Mouse (Mus musculus): ENCODE measurements around the gene Wdr49. TPM values are rescaled to one million over a fixed set of nuclear protein-coding genes. Genes with fewer than 3 reads are reported as not detected.

Gene Wdr49
- polyA plus RNA-seq (2014; fragmentation: Nextera tagmentation; extraction: Ambion mirVana) = not detected in 2 replicates

- no peak within 1 kb of the TSS for H3K27ac ChIP-seq (replicated peaks in 1 of 2; ENCODE audit: control insufficient read depth in 1 of 2, insufficient read depth in 1 of 2, low read depth in 2 of 2, low read length in 2 of 2)
- H3K4me3 ChIP-seq (ENCODE audit: control insufficient read depth in 1 of 2, insufficient read depth in 1 of 2, low read depth in 1 of 2, low read length in 2 of 2) = no peak within 1 kb of the TSS
- WGBS = 64% methylated on average over 2 of the region's 2 CpGs
- H3K9ac ChIP-seq (ENCODE audit: low read length) = no peak within 1 kb of the TSS
- no peaks in the 10 kb centered on the region for H3K9me3 ChIP-seq (ENCODE audit: control insufficient read depth, low read length)
- no peaks in the 10 kb centered on the region for H3K27me3 ChIP-seq (ENCODE audit: control insufficient read depth, insufficient read depth, low read length)
- H3K4me2 ChIP-seq (ENCODE audit: low read length) = no peak within 1 kb of the TSS
- H3K36me3 ChIP-seq (ENCODE audit: control insufficient read depth, insufficient read depth, low read length) = no peaks in the 10 kb centered on the region
- H3K4me1 ChIP-seq (ENCODE audit: control insufficient read depth in 2 of 2, insufficient read depth in 2 of 2, low read length in 2 of 2) = no peaks in the 10 kb centered on the region
- no peak for ATAC-seq (ENCODE audit: insufficient number of reproducible peaks, insufficient read depth, low FRiP score, low read depth)
Observed at GRCm38 (mm10) chr3:75482056-75482455, at the start of gene Wdr49. Gene Wdr49, minus strand, starts transcription at chr3:75482156.

GRCm38 (mm10) chr3:75531074-75531473 is 49.1 kb upstream of the Wdr49 start:
- no peak for ATAC-seq (ENCODE audit: insufficient number of reproducible peaks, insufficient read depth, low FRiP score, low read depth)
- no peak overlapping the region for H3K4me3 ChIP-seq (ENCODE audit: control insufficient read depth in 1 of 2, insufficient read depth in 1 of 2, low read depth in 1 of 2, low read length in 2 of 2)
- no peaks in the 10 kb centered on the region for H3K4me1 ChIP-seq (ENCODE audit: control insufficient read depth in 2 of 2, insufficient read depth in 2 of 2, low read length in 2 of 2)
- WGBS = 86% methylated on average over 3 of the region's 3 CpGs
- H3K9me3 ChIP-seq (ENCODE audit: control insufficient read depth, low read length) = no peaks in the 10 kb centered on the region
- peaks cover 22% of the 10 kb centered on the region for H3K36me3 ChIP-seq (ENCODE audit: control insufficient read depth, insufficient read depth, low read length)
- no peak overlapping the region for H3K27ac ChIP-seq (replicated peaks in 1 of 2; ENCODE audit: control insufficient read depth in 1 of 2, insufficient read depth in 1 of 2, low read depth in 2 of 2, low read length in 2 of 2)
- H3K9ac ChIP-seq (ENCODE audit: low read length) = no peak overlapping the region
- no peaks in the 10 kb centered on the region for H3K27me3 ChIP-seq (ENCODE audit: control insufficient read depth, insufficient read depth, low read length)
- H3K4me2 ChIP-seq (ENCODE audit: low read length) = no peak overlapping the region

GRCm38 (mm10) chr3:75522527-75522926 is 40.6 kb upstream of the Wdr49 start:
- no peak for ATAC-seq (ENCODE audit: insufficient number of reproducible peaks, insufficient read depth, low FRiP score, low read depth)
- 63% methylated on average over 1 of the region's 1 CpGs for WGBS
- no peak overlapping the region for H3K27ac ChIP-seq (replicated peaks in 1 of 2; ENCODE audit: control insufficient read depth in 1 of 2, insufficient read depth in 1 of 2, low read depth in 2 of 2, low read length in 2 of 2)

GRCm38 (mm10) chr3:75521314-75521713 is 39.4 kb upstream of the Wdr49 start:
- peaks cover 51% of the 10 kb centered on the region for H3K36me3 ChIP-seq (ENCODE audit: control insufficient read depth, insufficient read depth, low read length)

More at GRCm38 (mm10) chr3:75522527-75522926, 40.6 kb upstream of the Wdr49 start:
- no peaks in the 10 kb centered on the region for H3K27me3 ChIP-seq (ENCODE audit: control insufficient read depth, insufficient read depth, low read length)
- no peak overlapping the region for H3K9ac ChIP-seq (ENCODE audit: low read length)
- 0 out of 4 replicates have a peak, but pooled peaks cover 0 to 5% of the 10 kb centered on the region in 2 experiments for H3K4me1 ChIP-seq (ENCODE audit: control insufficient read depth in 2 of 2, insufficient read depth in 2 of 2, low read length in 2 of 2)
- H3K4me3 ChIP-seq (ENCODE audit: control insufficient read depth in 1 of 2, insufficient read depth in 1 of 2, low read depth in 1 of 2, low read length in 2 of 2) = no peak overlapping the region
- peaks cover 63% of the 10 kb centered on the region for H3K36me3 ChIP-seq (ENCODE audit: control insufficient read depth, insufficient read depth, low read length)
- no peaks in the 10 kb centered on the region for H3K9me3 ChIP-seq (ENCODE audit: control insufficient read depth, low read length)
- no peak overlapping the region for H3K4me2 ChIP-seq (ENCODE audit: low read length)

GRCm38 (mm10) chr3:75517631-75518250 is 35.8 kb upstream of the Wdr49 start:
- H3K36me3 ChIP-seq (ENCODE audit: control insufficient read depth, insufficient read depth, low read length) = peaks cover 37% of the 10 kb centered on the region
- no peak overlapping the region for H3K27ac ChIP-seq (replicated peaks in 1 of 2; ENCODE audit: control insufficient read depth in 1 of 2, insufficient read depth in 1 of 2, low read depth in 2 of 2, low read length in 2 of 2)
- 72% methylated on average over 7 of the region's 7 CpGs for WGBS
- no peak overlapping the region for H3K9ac ChIP-seq (ENCODE audit: low read length)
- H3K4me1 ChIP-seq (ENCODE audit: control insufficient read depth in 2 of 2, insufficient read depth in 2 of 2, low read length in 2 of 2) = 0 out of 4 replicates have a peak, but pooled peaks cover 0 to 1% of the 10 kb centered on the region in 2 experiments
- no peaks in the 10 kb centered on the region for H3K27me3 ChIP-seq (ENCODE audit: control insufficient read depth, insufficient read depth, low read length)
- H3K4me2 ChIP-seq (ENCODE audit: low read length) = no peak overlapping the region
- H3K9me3 ChIP-seq (ENCODE audit: control insufficient read depth, low read length) = no peaks in the 10 kb centered on the region
- H3K4me3 ChIP-seq (ENCODE audit: control insufficient read depth in 1 of 2, insufficient read depth in 1 of 2, low read depth in 1 of 2, low read length in 2 of 2) = no peak overlapping the region
- no peak for ATAC-seq (ENCODE audit: insufficient number of reproducible peaks, insufficient read depth, low FRiP score, low read depth)

More at GRCm38 (mm10) chr3:75521314-75521713, 39.4 kb upstream of the Wdr49 start:
- H3K9ac ChIP-seq (ENCODE audit: low read length) = no peak overlapping the region
- H3K27ac ChIP-seq (replicated peaks in 1 of 2; ENCODE audit: control insufficient read depth in 1 of 2, insufficient read depth in 1 of 2, low read depth in 2 of 2, low read length in 2 of 2) = no peak overlapping the region
- H3K4me3 ChIP-seq (ENCODE audit: control insufficient read depth in 1 of 2, insufficient read depth in 1 of 2, low read depth in 1 of 2, low read length in 2 of 2) = no peak overlapping the region
- 85% methylated on average over 2 of the region's 2 CpGs for WGBS
- H3K27me3 ChIP-seq (ENCODE audit: control insufficient read depth, insufficient read depth, low read length) = no peaks in the 10 kb centered on the region
- H3K4me1 ChIP-seq (ENCODE audit: control insufficient read depth in 2 of 2, insufficient read depth in 2 of 2, low read length in 2 of 2) = 0 out of 4 replicates have a peak, but pooled peaks cover 0 to 5% of the 10 kb centered on the region in 2 experiments
- no peak for ATAC-seq (ENCODE audit: insufficient number of reproducible peaks, insufficient read depth, low FRiP score, low read depth)
- H3K4me2 ChIP-seq (ENCODE audit: low read length) = no peak overlapping the region
- H3K9me3 ChIP-seq (ENCODE audit: control insufficient read depth, low read length) = no peaks in the 10 kb centered on the region

GRCm38 (mm10) chr3:75498961-75499960 is 17.3 kb upstream of the Wdr49 start:
- no peaks in the 10 kb centered on the region for H3K36me3 ChIP-seq (ENCODE audit: control insufficient read depth, insufficient read depth, low read length)
- no peak overlapping the region for H3K9ac ChIP-seq (ENCODE audit: low read length)
- no peak for ATAC-seq (ENCODE audit: insufficient number of reproducible peaks, insufficient read depth, low FRiP score, low read depth)
- H3K27me3 ChIP-seq (ENCODE audit: control insufficient read depth, insufficient read depth, low read length) = no peaks in the 10 kb centered on the region
- H3K4me2 ChIP-seq (ENCODE audit: low read length) = no peak overlapping the region
- H3K27ac ChIP-seq (replicated peaks in 1 of 2; ENCODE audit: control insufficient read depth in 1 of 2, insufficient read depth in 1 of 2, low read depth in 2 of 2, low read length in 2 of 2) = no peak overlapping the region
- H3K9me3 ChIP-seq (ENCODE audit: control insufficient read depth, low read length) = no peaks in the 10 kb centered on the region
- no peak overlapping the region for H3K4me3 ChIP-seq (ENCODE audit: control insufficient read depth in 1 of 2, insufficient read depth in 1 of 2, low read depth in 1 of 2, low read length in 2 of 2)
- WGBS = 82% methylated on average over 7 of the region's 7 CpGs
- H3K4me1 ChIP-seq (ENCODE audit: control insufficient read depth in 2 of 2, insufficient read depth in 2 of 2, low read length in 2 of 2) = no peaks in the 10 kb centered on the region

- Histone ChIP-seq H3K9ac (ENCODE audit: low read length) (no peak overlapping the region), H3K36me3 (ENCODE audit: control insufficient read depth, insufficient read depth, low read length) (no peaks in the 10 kb centered on the region), H3K27ac (replicated peaks in 1 of 2; ENCODE audit: control insufficient read depth in 1 of 2, insufficient read depth in 1 of 2, low read depth in 2 of 2, low read length in 2 of 2) (no peak overlapping the region), H3K27me3 (ENCODE audit: control insufficient read depth, insufficient read depth, low read length) (no peaks in the 10 kb centered on the region), H3K4me3 (ENCODE audit: control insufficient read depth in 1 of 2, insufficient read depth in 1 of 2, low read depth in 1 of 2, low read length in 2 of 2) (no peak overlapping the region), H3K4me1 (ENCODE audit: control insufficient read depth in 2 of 2, insufficient read depth in 2 of 2, low read length in 2 of 2) (no peaks in the 10 kb centered on the region), H3K9me3 (ENCODE audit: control insufficient read depth, low read length) (no peaks in the 10 kb centered on the region), H3K4me2 (ENCODE audit: low read length) (no peak overlapping the region)
- WGBS = 77% methylated on average over 3 of the region's 3 CpGs
- ATAC-seq (ENCODE audit: insufficient number of reproducible peaks, insufficient read depth, low FRiP score, low read depth) = no peak
Observed at GRCm38 (mm10) chr3:75492913-75493312, 11.0 kb upstream of the Wdr49 start.
